Mouse (Mus musculus) neural tube, embryonic 11.5 days (tissue): ENCODE data around the gene Agap1. TPM values are rescaled to one million over a fixed set of nuclear protein-coding genes. Genes with fewer than 3 reads are reported as not detected.
A peak's percentile ranks its signal among the peaks of the same experiment; 100 is the strongest.

Source experiments
- ATAC-seq: fragments of 200-750 bp; cut with Nextera tagmentation; 2 replicates; pipeline ENCODE4 v1.8.0; 2017; ENCODE audit warnings: moderate number of reproducible peaks, mild to moderate bottlenecking, moderate TSS enrichment, moderate library complexity; ENCODE audit not compliant: insufficient read depth, low FRiP score, low TSS enrichment
- DNase-seq: peaks from one replicate; pipeline ENCODE4 v3.0.0-alpha.2; 2015; ENCODE audit warnings: low spot score
- H3K27ac ChIP-seq: fragments of 300-500 bp; sonication (generic); 2 replicates; pipeline ENCODE4 v1.5.1; 2014; ENCODE audit warnings: low read depth, mild to moderate bottlenecking, low read length
- H3K27me3 ChIP-seq: fragments of 300-500 bp; sonication (generic); 2 replicates; pipeline ENCODE4 v1.6.1; 2014; ENCODE audit warnings: mild to moderate bottlenecking, low read length, mixed read lengths; ENCODE audit not compliant: control insufficient read depth, insufficient read depth
- H3K36me3 ChIP-seq: fragments of 300-500 bp; sonication (generic); 2 replicates; pipeline ENCODE4 v1.6.1; 2014; ENCODE audit warnings: mild to moderate bottlenecking, low read length, moderate library complexity, mixed read lengths; ENCODE audit not compliant: control insufficient read depth, insufficient read depth
- H3K4me1 ChIP-seq: fragments of 300-500 bp; sonication (generic); 2 replicates; pipeline ENCODE4 v1.6.1; 2014; ENCODE audit warnings: low read length, mixed read lengths; ENCODE audit not compliant: control insufficient read depth, insufficient read depth
- H3K4me2 ChIP-seq: fragments of 300-500 bp; sonication (generic); 2 replicates; pipeline ENCODE4 v1.6.1; 2014; ENCODE audit warnings: low read depth, mild to moderate bottlenecking, moderate library complexity
- H3K4me3 ChIP-seq: fragments of 300-500 bp; sonication (generic); 2 replicates; pipeline ENCODE4 v1.5.1; 2014; ENCODE audit warnings: low read depth, low read length
- H3K9ac ChIP-seq: fragments of 300-500 bp; sonication (generic); 2 replicates; pipeline ENCODE4 v1.6.1; 2014; ENCODE audit warnings: mild to moderate bottlenecking, low read length
- H3K9me3 ChIP-seq: fragments of 300-500 bp; sonication (generic); 2 replicates; pipeline ENCODE4 v1.6.1; 2016; ENCODE audit warnings: low read length; ENCODE audit not compliant: control insufficient read depth
- WGBS: fragments of 180-500 bp; shearing (Covaris S2); extraction: QIAGEN DNeasy Blood & Tissue Kit; methylation state at CpG from one replicate; pipeline ENCODE4 v1.1.7; 2014; 5-methylcytosine and 5-hydroxymethylcytosine counted together
- polyA plus RNA-seq: library from polyadenylated mRNA; unstranded; fragments of >200 nt; fragmentation: Nextera tagmentation; extraction: Ambion mirVana; gene quantifications from 2 replicates; pipeline ENCODE4 v1.2.1, GENCODE M21; 2014

Agap1 gene
- polyA plus RNA-seq, 1 experiment from 2014 or later = 31.1 TPM

- no peak for ATAC-seq
- H3K27me3 ChIP-seq = no peaks in the 10 kb centered on the region
- H3K4me1 ChIP-seq = no peaks in the 10 kb centered on the region
- H3K9ac ChIP-seq = no peak overlapping the region
- H3K4me2 ChIP-seq = no peak overlapping the region
- H3K4me3 ChIP-seq = no peak overlapping the region
- no peak overlapping the region for H3K27ac ChIP-seq
- 47% methylated on average over 11 of the region's 11 CpGs for WGBS
- H3K36me3 ChIP-seq = no peaks in the 10 kb centered on the region
- DNase-seq = no peak
- H3K9me3 ChIP-seq = no peaks in the 10 kb centered on the region
These were observed 445.3 kb downstream of the Agap1 start for GRCm38 (mm10) chr1:89899761-89900445.

- ATAC-seq (no peak), DNase-seq (no peak)
- Histone ChIP-seq H3K27me3 (no peaks in the 10 kb centered on the region), H3K4me2 (no peak overlapping the region), H3K4me3 (no peak overlapping the region), H3K36me3 (no peaks in the 10 kb centered on the region), H3K9me3 (no peaks in the 10 kb centered on the region), H3K27ac (no peak overlapping the region), H3K4me1 (no peaks in the 10 kb centered on the region), H3K9ac (no peak overlapping the region)
- 83% methylated on average over 4 of the region's 4 CpGs for WGBS
These were observed 446.8 kb downstream of the Agap1 start for GRCm38 (mm10) chr1:89901381-89901780.

- H3K4me2 ChIP-seq = no peak overlapping the region
- no peaks in the 10 kb centered on the region for H3K36me3 ChIP-seq
- H3K4me1 ChIP-seq = no peaks in the 10 kb centered on the region
- H3K27me3 ChIP-seq = no peaks in the 10 kb centered on the region
- H3K9me3 ChIP-seq = no peaks in the 10 kb centered on the region
- WGBS = 92% methylated on average over 2 of the region's 2 CpGs
- H3K4me3 ChIP-seq = no peak overlapping the region
- DNase-seq = no peak
- H3K27ac ChIP-seq = no peak overlapping the region
- ATAC-seq = no peak
- H3K9ac ChIP-seq = no peak overlapping the region
These were observed 447.6 kb downstream of the Agap1 start for GRCm38 (mm10) chr1:89902236-89902635.

GRCm38 (mm10) chr1:89902641-89903040 lies 448.0 kb downstream of the Agap1 start:
- no peak for ATAC-seq
- Histone ChIP-seq H3K36me3 (no peaks in the 10 kb centered on the region), H3K27ac (no peak overlapping the region), H3K4me2 (no peak overlapping the region), H3K9ac (no peak overlapping the region), H3K4me3 (no peak overlapping the region), H3K4me1 (no peaks in the 10 kb centered on the region), H3K27me3 (no peaks in the 10 kb centered on the region), H3K9me3 (no peaks in the 10 kb centered on the region)
- 79% methylated on average over 1 of the region's 1 CpGs for WGBS
- no peak for DNase-seq

- Histone ChIP-seq H3K4me2 (no peak overlapping the region), H3K27me3 (no peaks in the 10 kb centered on the region), H3K4me3 (no peak overlapping the region), H3K9me3 (no peaks in the 10 kb centered on the region), H3K4me1 (no peaks in the 10 kb centered on the region; the same call in 1 of the 2 replicates), H3K27ac (no peak overlapping the region), H3K36me3 (no peaks in the 10 kb centered on the region), H3K9ac (no peak overlapping the region)
- DNase-seq (peak; percentile 10), ATAC-seq (no peak)
- WGBS = 88% methylated on average over 8 of the region's 8 CpGs
These were observed 455.2 kb downstream of the Agap1 start for GRCm38 (mm10) chr1:89909796-89910195.

- 16% methylated on average over 5 of the region's 5 CpGs for WGBS
- ATAC-seq = no peak
- Histone ChIP-seq H3K4me3 (no peak overlapping the region), H3K9me3 (no peaks in the 10 kb centered on the region), H3K4me1 (no peaks in the 10 kb centered on the region; the same call in 1 of the 2 replicates), H3K4me2 (no peak overlapping the region), H3K27ac (no peak overlapping the region), H3K9ac (no peak overlapping the region), H3K36me3 (no peaks in the 10 kb centered on the region), H3K27me3 (no peaks in the 10 kb centered on the region)
- DNase-seq = peak; percentile 27
These were observed 457.8 kb downstream of the Agap1 start for GRCm38 (mm10) chr1:89912392-89912791.

- Histone ChIP-seq H3K9ac (no peak overlapping the region), H3K4me2 (no peak overlapping the region), H3K4me1 (no peaks in the 10 kb centered on the region; the same call in 1 of the 2 replicates), H3K27me3 (no peaks in the 10 kb centered on the region), H3K36me3 (no peaks in the 10 kb centered on the region), H3K4me3 (no peak overlapping the region), H3K27ac (no peak overlapping the region), H3K9me3 (no peaks in the 10 kb centered on the region)
- DNase-seq (peak; percentile 1), ATAC-seq (no peak)
- 80% methylated on average over 4 of the region's 4 CpGs for WGBS
These were observed 459.0 kb downstream of the Agap1 start for GRCm38 (mm10) chr1:89913611-89914010.

GRCm38 (mm10) chr1:89918111-89918510 lies 463.5 kb downstream of the Agap1 start:
- ATAC-seq = no peak
- H3K4me2 ChIP-seq = no peak overlapping the region
- 37% methylated on average over 18 of the region's 18 CpGs for WGBS

GRCm38 (mm10) chr1:89919206-89919605 lies 464.6 kb downstream of the Agap1 start:
- DNase-seq (peak; percentile 3), ATAC-seq (no peak)
- WGBS = 72% methylated on average over 6 of the region's 6 CpGs
- H3K4me3 ChIP-seq = no peak overlapping the region
- H3K9me3 ChIP-seq = no peaks in the 10 kb centered on the region
- H3K27me3 ChIP-seq = peaks cover 29% of the 10 kb centered on the region
- no peak overlapping the region for H3K4me2 ChIP-seq
- no peak overlapping the region for H3K9ac ChIP-seq
- no peak overlapping the region for H3K27ac ChIP-seq
- H3K36me3 ChIP-seq = no peaks in the 10 kb centered on the region
- H3K4me1 ChIP-seq = peaks cover 19% of the 10 kb centered on the region

More at GRCm38 (mm10) chr1:89918111-89918510, 463.5 kb downstream of the Agap1 start:
- Histone ChIP-seq H3K4me1 (peaks cover 8% of the 10 kb centered on the region), H3K27me3 (peaks cover 21% of the 10 kb centered on the region), H3K9ac (no peak overlapping the region), H3K27ac (no peak overlapping the region), H3K9me3 (no peaks in the 10 kb centered on the region), H3K36me3 (no peaks in the 10 kb centered on the region), H3K4me3 (no peak overlapping the region)
- DNase-seq = peak; percentile 11
